Mouse (Mus musculus) erythroblast, embryonic 14.5 days (primary cell): ENCODE results near the gene Ankef1. TPM values are rescaled to one million over a fixed set of nuclear protein-coding genes. Genes with fewer than 3 reads are reported as not detected.

Source experiments
- H3K27me3 ChIP-seq: 2 replicates; pipeline ENCODE4 v1.6.1; 2012; ENCODE audit warnings: inconsistent platforms; ENCODE audit not compliant: control insufficient read depth
- H3K36me3 ChIP-seq: 2 replicates; pipeline ENCODE4 v1.6.1; 2012; ENCODE audit warnings: mild to moderate bottlenecking, inconsistent platforms; ENCODE audit not compliant: control insufficient read depth
- H3K4me1 ChIP-seq: 2 replicates; pipeline ENCODE4 v1.6.1; 2012; ENCODE audit warnings: inconsistent platforms; ENCODE audit not compliant: control insufficient read depth
- H3K4me3 ChIP-seq: replicated peaks from 2 replicates; pipeline ENCODE3; 2012; ENCODE audit warnings: moderate library complexity, mild to moderate bottlenecking, inconsistent platforms
- H3K9me3 ChIP-seq: 2 replicates; pipeline ENCODE4 v1.6.1; 2012; ENCODE audit warnings: low read length, inconsistent platforms, mixed read lengths; ENCODE audit not compliant: control insufficient read depth
- GATA1 ChIP-seq: IDR thresholded peaks from 2 replicates; pipeline ENCODE4 v1.6.1; 2012; ENCODE audit warnings: low read length, inconsistent platforms, mixed read lengths
- TAL1 ChIP-seq: IDR thresholded peaks from 3 replicates; pipeline ENCODE4 v1.6.1; 2012; ENCODE audit warnings: low read length, inconsistent platforms, mixed read lengths
- polyA plus RNA-seq: library from polyadenylated mRNA; stranded (reverse); fragments of >175 nt; gene quantifications from 2 replicates; pipeline ENCODE4 v1.2.3, GENCODE M21; 2012

Ankef1 gene
- polyA plus RNA-seq, result 0.01 TPM in 1 of 2 replicates, not detected in the other

- H3K9me3 ChIP-seq, result no peaks in the 10 kb centered on the region
- no peaks in the 10 kb centered on the region for H3K4me1 ChIP-seq
- no peaks in the 10 kb centered on the region for H3K36me3 ChIP-seq
- no peaks in the 10 kb centered on the region for H3K27me3 ChIP-seq
- TF ChIP-seq GATA1 (no peak), TAL1 (no peak)
- no peak within 1 kb of the TSS for H3K4me3 ChIP-seq
Observed at GRCm38 (mm10) chr2:136501651-136502050, at the start of gene Ankef1. Gene Ankef1 (plus strand): TSS chr2:136501910.

GRCm38 (mm10) chr2:136456468-136456867 is 45.2 kb upstream of the Ankef1 start:
- Histone ChIP-seq H3K27me3 (no peaks in the 10 kb centered on the region), H3K4me1 (no peaks in the 10 kb centered on the region), H3K9me3 (no peaks in the 10 kb centered on the region), H3K4me3 (no peak overlapping the region), H3K36me3 (no peaks in the 10 kb centered on the region)
- TF ChIP-seq TAL1 (no peak), GATA1 (no peak)

GRCm38 (mm10) chr2:136456875-136457274 is 44.8 kb upstream of the Ankef1 start:
- Histone ChIP-seq H3K9me3 (no peaks in the 10 kb centered on the region), H3K4me3 (no peak overlapping the region), H3K36me3 (no peaks in the 10 kb centered on the region), H3K4me1 (no peaks in the 10 kb centered on the region), H3K27me3 (no peaks in the 10 kb centered on the region)
- TF ChIP-seq TAL1 (no peak), GATA1 (no peak)

- H3K9me3 ChIP-seq, result no peaks in the 10 kb centered on the region
- H3K4me1 ChIP-seq, result no peaks in the 10 kb centered on the region
- no peak for TF ChIP-seq TAL1
- no peak for TF ChIP-seq GATA1
- H3K4me3 ChIP-seq, result no peak overlapping the region
- no peaks in the 10 kb centered on the region for H3K36me3 ChIP-seq
- no peaks in the 10 kb centered on the region for H3K27me3 ChIP-seq
Observed at GRCm38 (mm10) chr2:136477656-136478055, 24.1 kb upstream of the Ankef1 start.

GRCm38 (mm10) chr2:136482269-136482668 is 19.4 kb upstream of the Ankef1 start:
- H3K36me3 ChIP-seq, result no peaks in the 10 kb centered on the region
- no peaks in the 10 kb centered on the region for H3K4me1 ChIP-seq
- H3K4me3 ChIP-seq, result no peak overlapping the region
- TF ChIP-seq TAL1 (no peak), GATA1 (no peak)
- no peaks in the 10 kb centered on the region for H3K9me3 ChIP-seq
- H3K27me3 ChIP-seq, result no peaks in the 10 kb centered on the region

GRCm38 (mm10) chr2:136483058-136483457 is 18.7 kb upstream of the Ankef1 start:
- Histone ChIP-seq H3K9me3 (no peaks in the 10 kb centered on the region), H3K36me3 (no peaks in the 10 kb centered on the region), H3K4me1 (no peaks in the 10 kb centered on the region), H3K4me3 (no peak overlapping the region), H3K27me3 (no peaks in the 10 kb centered on the region)
- no peak for TF ChIP-seq GATA1
- TF ChIP-seq TAL1, result no peak

- H3K36me3 ChIP-seq, result no peaks in the 10 kb centered on the region
- no peaks in the 10 kb centered on the region for H3K9me3 ChIP-seq
- no peaks in the 10 kb centered on the region for H3K4me1 ChIP-seq
- TF ChIP-seq TAL1 (no peak), GATA1 (no peak)
- no peak overlapping the region for H3K4me3 ChIP-seq
- no peaks in the 10 kb centered on the region for H3K27me3 ChIP-seq
Observed at GRCm38 (mm10) chr2:136484955-136485354, 16.8 kb upstream of the Ankef1 start.

GRCm38 (mm10) chr2:136485401-136485800 is 16.3 kb upstream of the Ankef1 start:
- no peaks in the 10 kb centered on the region for H3K36me3 ChIP-seq
- H3K9me3 ChIP-seq, result no peaks in the 10 kb centered on the region
- H3K4me3 ChIP-seq, result no peak overlapping the region
- H3K4me1 ChIP-seq, result no peaks in the 10 kb centered on the region
- no peaks in the 10 kb centered on the region for H3K27me3 ChIP-seq
- no peak for TF ChIP-seq GATA1
- no peak for TF ChIP-seq TAL1

GRCm38 (mm10) chr2:136485815-136486619 is 15.7 kb upstream of the Ankef1 start:
- Histone ChIP-seq H3K27me3 (no peaks in the 10 kb centered on the region), H3K36me3 (no peaks in the 10 kb centered on the region), H3K9me3 (no peaks in the 10 kb centered on the region), H3K4me3 (no peak overlapping the region), H3K4me1 (no peaks in the 10 kb centered on the region)
- no peak for TF ChIP-seq GATA1
- no peak for TF ChIP-seq TAL1

- Histone ChIP-seq H3K4me1 (no peaks in the 10 kb centered on the region), H3K9me3 (no peaks in the 10 kb centered on the region), H3K27me3 (no peaks in the 10 kb centered on the region), H3K36me3 (no peaks in the 10 kb centered on the region), H3K4me3 (no peak overlapping the region)
- TF ChIP-seq TAL1 (no peak), GATA1 (no peak)
Observed at GRCm38 (mm10) chr2:136486986-136487385, 14.7 kb upstream of the Ankef1 start.
